Mouse (Mus musculus) limb, embryonic 14.5 days (tissue): ENCODE data around the gene Ccno. TPM values are rescaled to one million over a fixed set of nuclear protein-coding genes. Genes with fewer than 3 reads are reported as not detected.

ENCODE experiments used
- ATAC-seq: fragments of 200-750 bp; cut with Nextera tagmentation; 2 replicates; pipeline ENCODE4 v1.8.0; 2017; ENCODE audit warnings: low read depth, moderate number of reproducible peaks, moderate TSS enrichment; ENCODE audit not compliant: low FRiP score
- DNase-seq: peaks from one replicate; pipeline ENCODE4 v3.0.0-alpha.2; 2015; ENCODE audit warnings: low spot score
- H3K27ac ChIP-seq: fragments of 300-500 bp; sonication (generic); replicated peaks from 2 replicates; pipeline ENCODE4 v1.5.1; 2014; ENCODE audit warnings: low read depth, mild to moderate bottlenecking, low read length, moderate library complexity, mixed read lengths
- H3K27me3 ChIP-seq: fragments of 300-500 bp; sonication (generic); 2 replicates; pipeline ENCODE4 v1.6.1; 2014; ENCODE audit warnings: low read length, mixed read lengths; ENCODE audit not compliant: control insufficient read depth, insufficient read depth
- H3K36me3 ChIP-seq: fragments of 300-500 bp; sonication (generic); 2 replicates; pipeline ENCODE4 v1.6.1; 2014; ENCODE audit warnings: mild to moderate bottlenecking, low read length, moderate library complexity, mixed read lengths; ENCODE audit not compliant: control insufficient read depth, insufficient read depth
- H3K4me1 ChIP-seq: fragments of 300-500 bp; sonication (generic); 2 replicates; pipeline ENCODE4 v1.6.1; 2014; ENCODE audit warnings: antibody characterized with exemption, low read length, mixed read lengths; ENCODE audit not compliant: control insufficient read depth, insufficient read depth
- H3K4me2 ChIP-seq: fragments of 300-500 bp; sonication (generic); replicated peaks from 2 replicates; pipeline ENCODE4 v1.6.1; 2014; ENCODE audit warnings: low read depth, mild to moderate bottlenecking, low read length, moderate library complexity; ENCODE audit not compliant: severe bottlenecking
- H3K4me3 ChIP-seq: fragments of 300-500 bp; sonication (generic); replicated peaks from 2 replicates; pipeline ENCODE4 v1.5.1; 2014; ENCODE audit warnings: low read length
- H3K9ac ChIP-seq: fragments of 300-500 bp; sonication (generic); 2 replicates; pipeline ENCODE4 v1.6.1; 2014; ENCODE audit warnings: mild to moderate bottlenecking, low read depth, low read length, moderate library complexity; ENCODE audit not compliant: severe bottlenecking
- H3K9me3 ChIP-seq: fragments of 300-500 bp; sonication (generic); 2 replicates; pipeline ENCODE4 v1.6.1; 2016; ENCODE audit warnings: low read length; ENCODE audit not compliant: control insufficient read depth
- POLR2A ChIP-seq: fragments of 200-500 bp; IDR thresholded peaks from 2 replicates; pipeline ENCODE4 v1.8.0; 2012; ENCODE audit warnings: inconsistent platforms, mild to moderate bottlenecking, moderate library complexity, borderline replicate concordance; ENCODE audit not compliant: insufficient read depth, insufficient read length; ENCODE audit errors: extremely low read depth
- WGBS: fragments of 180-500 bp; shearing (Covaris S2); extraction: QIAGEN DNeasy Blood & Tissue Kit; methylation state at CpG from one replicate; pipeline ENCODE4 v1.1.7; 2014; 5-methylcytosine and 5-hydroxymethylcytosine counted together
- polyA plus RNA-seq, 2 experiments: library from polyadenylated mRNA; depleted of rRNA in 1 of 2; stranded (reverse) in 1 of 2; unstranded in 1 of 2; fragments of >200 nt; fragmentation: Nextera tagmentation in 1 of 2; extraction: Ambion mirVana in 1 of 2; gene quantifications; 2 replicates each; pipeline versions ENCODE4 v1.2.1 to v1.2.3; 2012 to 2014

Gene Ccno
- polyA plus RNA-seq, 2 experiments = 0.29 to 0.80 TPM

GRCm38 (mm10) chr13:112954067-112954466 lies 33.5 kb upstream of the Ccno start:
- no peak for DNase-seq
- Histone ChIP-seq H3K4me1 (no peaks in the 10 kb centered on the region), H3K27me3 (no peaks in the 10 kb centered on the region), H3K9ac (no peak overlapping the region), H3K4me2 (no peak overlapping the region), H3K9me3 (no peaks in the 10 kb centered on the region), H3K4me3 (no peak overlapping the region), H3K36me3 (peaks cover 80% of the 10 kb centered on the region), H3K27ac (no peak overlapping the region)
- ATAC-seq = no peak
- WGBS = 94% methylated on average over 8 of the region's 8 CpGs
- TF ChIP-seq POLR2A = no peak

DNA sequence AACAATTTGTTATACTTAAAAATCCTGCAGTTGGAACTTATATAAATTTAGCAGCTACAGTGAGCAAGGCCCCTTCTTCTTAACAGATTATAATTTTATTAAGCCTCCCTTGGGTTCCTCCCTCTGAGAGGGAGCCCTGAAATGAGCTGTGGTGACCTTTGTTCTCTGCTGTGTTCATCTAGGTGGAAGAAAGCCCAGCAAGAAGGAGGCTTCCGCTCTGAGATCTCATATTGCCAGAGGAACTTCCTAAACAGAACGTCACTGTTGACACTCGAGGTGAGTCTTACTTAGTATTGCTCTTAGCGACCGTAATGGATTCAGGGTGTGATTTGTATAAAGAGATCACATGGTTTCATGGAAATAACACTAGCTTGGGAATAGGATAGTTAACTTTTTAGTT lies 24.5 kb upstream of the Ccno start:
- Histone ChIP-seq H3K4me3 (no peak overlapping the region), H3K27me3 (no peaks in the 10 kb centered on the region), H3K9ac (no peak overlapping the region), H3K4me1 (no peaks in the 10 kb centered on the region), H3K9me3 (no peaks in the 10 kb centered on the region), H3K36me3 (peaks cover 81% of the 10 kb centered on the region), H3K27ac (no peak overlapping the region), H3K4me2 (no peak overlapping the region)
- DNase-seq = no peak
- 80% methylated on average over 5 of the region's 5 CpGs for WGBS
- no peak for TF ChIP-seq POLR2A
- no peak for ATAC-seq

DNA sequence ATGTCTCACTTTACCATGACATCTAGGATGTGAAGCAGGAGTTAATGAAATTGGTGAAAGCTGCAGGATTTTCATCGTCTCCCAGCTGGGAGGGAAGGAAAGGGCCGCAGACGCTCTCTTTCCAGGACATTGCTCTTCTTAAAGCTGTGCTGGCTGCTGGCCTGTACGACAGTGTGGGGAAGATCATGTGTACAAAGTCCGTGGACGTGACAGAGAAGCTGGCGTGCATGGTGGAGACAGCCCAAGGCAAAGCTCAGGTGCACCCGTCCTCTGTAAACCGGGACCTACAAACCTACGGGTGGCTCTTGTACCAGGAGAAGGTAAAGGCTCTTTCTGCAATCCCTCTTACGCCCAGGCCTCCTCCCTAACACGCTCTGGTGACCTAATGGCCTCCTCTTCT lies 23.2 kb upstream of the Ccno start:
- H3K9ac ChIP-seq = no peak overlapping the region
- H3K36me3 ChIP-seq = peaks cover 83% of the 10 kb centered on the region
- 89% methylated on average over 12 of the region's 12 CpGs for WGBS
- H3K4me2 ChIP-seq = no peak overlapping the region
- DNase-seq (no peak), ATAC-seq (no peak)
- H3K4me1 ChIP-seq = no peaks in the 10 kb centered on the region
- TF ChIP-seq POLR2A = no peak
- no peaks in the 10 kb centered on the region for H3K9me3 ChIP-seq
- H3K27ac ChIP-seq = no peak overlapping the region
- no peak overlapping the region for H3K4me3 ChIP-seq
- H3K27me3 ChIP-seq = no peaks in the 10 kb centered on the region

DNA sequence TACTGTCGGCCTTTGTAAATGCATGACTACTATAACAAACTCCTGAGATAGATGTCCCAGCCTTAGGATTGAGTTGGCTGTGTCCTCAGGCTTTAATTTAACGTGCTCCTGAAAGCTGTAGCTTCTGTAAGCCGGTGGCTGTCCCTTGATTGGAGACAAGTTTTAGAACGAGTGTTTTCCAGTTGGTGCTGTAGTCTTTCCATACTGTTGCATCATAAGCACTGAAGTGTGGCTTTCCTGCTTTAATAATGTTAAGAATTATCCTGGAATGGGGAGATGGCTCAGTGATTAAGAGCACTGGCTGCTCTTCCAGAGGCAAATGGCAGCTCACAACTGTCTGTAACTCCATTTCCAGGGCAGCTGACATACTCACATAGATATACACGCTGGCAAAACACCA lies 20.3 kb upstream of the Ccno start:
- WGBS = 88% methylated on average over 5 of the region's 5 CpGs
- no peaks in the 10 kb centered on the region for H3K4me1 ChIP-seq
- H3K9me3 ChIP-seq = no peaks in the 10 kb centered on the region
- DNase-seq = no peak
- no peaks in the 10 kb centered on the region for H3K27me3 ChIP-seq
- no peak overlapping the region for H3K27ac ChIP-seq
- no peak for ATAC-seq
- peaks cover 60% of the 10 kb centered on the region for H3K36me3 ChIP-seq
- no peak overlapping the region for H3K9ac ChIP-seq
- no peak overlapping the region for H3K4me3 ChIP-seq
- TF ChIP-seq POLR2A = no peak
- H3K4me2 ChIP-seq = no peak overlapping the region

DNA sequence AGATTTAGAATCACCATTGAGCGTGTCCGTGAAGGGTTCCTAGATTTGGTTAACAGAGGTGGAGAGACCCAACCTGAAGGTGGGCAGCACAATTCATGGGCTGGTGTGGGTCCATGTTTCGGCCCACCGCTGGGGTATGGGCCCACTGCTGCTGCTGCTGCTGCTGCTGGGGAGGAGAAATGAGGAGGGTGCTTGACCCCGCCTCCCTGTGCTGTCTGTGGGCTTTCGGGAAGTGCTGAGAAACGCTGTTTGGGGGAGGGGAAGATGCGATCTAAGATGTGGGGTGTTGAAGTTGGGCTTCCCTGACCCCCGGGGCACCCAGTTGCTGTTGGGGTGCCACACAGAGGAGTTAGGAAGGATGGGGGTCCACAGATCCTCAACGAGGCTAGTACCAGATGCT lies 10.9 kb upstream of the Ccno start:
- DNase-seq (no peak), ATAC-seq (no peak)
- Histone ChIP-seq H3K4me2 (peak overlapping the region; percentile 30; the same call in 1 of the 2 replicates), H3K4me3 (no peak overlapping the region; the same call in 1 of the 2 replicates), H3K27ac (no peak overlapping the region), H3K4me1 (no peaks in the 10 kb centered on the region), H3K27me3 (0 out of 2 replicates have a peak, but pooled peaks cover 5% of the 10 kb centered on the region), H3K36me3 (no peaks in the 10 kb centered on the region), H3K9ac (no peak overlapping the region), H3K9me3 (no peaks in the 10 kb centered on the region)
- TF ChIP-seq POLR2A = no peak
- 43% methylated on average over 10 of the region's 10 CpGs for WGBS
